Mouse (Mus musculus): ENCODE results near the gene Rnf222.

DNA sequence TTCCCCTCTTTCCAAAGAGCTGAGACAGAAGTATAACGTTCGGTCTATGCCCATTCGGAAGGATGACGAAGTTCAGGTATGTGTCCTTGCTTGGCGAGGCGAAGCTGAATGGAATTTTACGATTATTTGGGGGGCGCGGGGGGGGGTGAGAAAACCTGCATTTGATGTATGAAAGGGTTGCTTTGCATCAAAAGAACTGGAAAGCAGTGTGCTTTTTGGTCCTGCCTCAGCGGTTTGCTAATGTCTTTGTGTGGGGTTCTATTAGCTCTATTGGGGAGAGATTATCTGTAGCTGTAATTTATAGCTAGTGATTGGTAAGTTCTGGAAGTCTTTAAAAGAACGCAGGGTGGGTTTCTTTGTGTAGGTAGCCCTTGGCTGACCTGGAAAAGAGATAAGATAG lies 14.0 kb downstream of the Rnf222 start:
- TF ChIP-seq CTCF (IDR thresholded peaks at IDR 0.05; ENCODE audit: low read depth, low read length) (no peak), POLR2A (IDR thresholded peaks at IDR 0.05; ENCODE audit: extremely low read depth, insufficient read depth, low read length) (no peak)

All from liver, adult 2 months (tissue).